Mouse (Mus musculus) lung, postnatal 25 days (tissue): ENCODE measurements around the gene H2afb1.
"Not testable (repeated sequence)": the region's sequence is repeated elsewhere in the genome, so short reads cannot be mapped to it uniquely, and the experiment has no call there.

Source experiments
- DNase-seq: peaks from one replicate; pipeline ENCODE4 v3.0.0; 2022; ENCODE audit warnings: low spot score

Gene H2afb1

DNA sequence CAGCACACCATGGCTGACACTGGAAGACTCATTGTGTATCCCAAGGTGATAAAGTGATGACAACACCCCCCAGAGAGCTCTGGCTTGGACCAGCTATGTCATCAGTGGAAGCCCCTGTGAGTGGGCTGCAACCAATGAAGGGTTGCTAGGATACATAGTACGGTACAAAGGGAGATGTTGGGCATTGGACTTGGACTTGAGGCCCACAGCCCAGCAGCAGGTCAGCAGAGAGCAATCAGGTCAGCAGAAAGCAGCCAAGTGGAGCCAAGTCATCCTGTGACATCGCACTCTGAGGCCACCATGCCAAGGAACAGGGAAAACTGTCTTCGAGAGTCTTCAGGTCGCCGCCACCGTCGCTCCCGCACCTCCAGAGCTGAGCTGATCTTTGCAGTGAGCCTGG lies at the start of gene H2afb1:
TSS of gene H2afb1 (plus strand) at position 301 of the 400 bp plus-strand sequence.
- not testable (repeated sequence) for DNase-seq

DNA sequence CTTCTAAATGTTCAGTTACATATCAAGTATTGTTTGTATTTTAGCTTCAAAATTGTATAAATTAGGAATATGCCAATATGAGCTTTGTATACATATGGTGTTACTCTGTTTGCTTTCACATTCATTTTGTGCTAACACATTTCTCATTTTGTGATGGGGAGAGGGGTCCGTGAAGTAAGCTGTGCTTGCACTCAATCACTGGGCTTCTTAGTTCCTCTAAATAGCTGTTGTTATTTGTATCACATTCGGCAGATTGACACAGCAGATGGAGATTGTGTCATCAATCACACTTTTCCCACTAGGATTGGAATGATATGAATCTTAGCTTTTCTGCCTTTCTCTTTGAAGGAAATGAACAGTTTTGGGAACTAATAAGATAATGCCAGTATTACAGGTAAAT lies 21.5 kb downstream of the H2afb1 start:
- no peak for DNase-seq
